Mouse (Mus musculus) intestine, postnatal 0 days (tissue): ENCODE measurements around the gene Wnt4. TPM values are rescaled to one million over a fixed set of nuclear protein-coding genes. Genes with fewer than 3 reads are reported as not detected.

Source experiments
- ATAC-seq: fragments of 200-750 bp; cut with Nextera tagmentation; 2 replicates; pipeline ENCODE4 v1.8.0; 2017; ENCODE audit warnings: mild to moderate bottlenecking, moderate TSS enrichment, moderate library complexity
- H3K27ac ChIP-seq: fragments of 300-500 bp; sonication (generic); 2 replicates; pipeline ENCODE4 v1.5.1; 2014; ENCODE audit warnings: mild to moderate bottlenecking, low read depth, low read length, moderate library complexity
- H3K27me3 ChIP-seq: fragments of 300-500 bp; sonication (generic); replicated peaks from 2 replicates; pipeline ENCODE4 v1.6.1; 2014; ENCODE audit warnings: low read length, mixed read lengths; ENCODE audit not compliant: control insufficient read depth, insufficient read depth
- H3K36me3 ChIP-seq: fragments of 300-500 bp; sonication (generic); 2 replicates; pipeline ENCODE4 v1.6.1; 2014; ENCODE audit warnings: mild to moderate bottlenecking, moderate library complexity; ENCODE audit not compliant: control insufficient read depth, insufficient read depth
- H3K4me1 ChIP-seq: fragments of 300-500 bp; sonication (generic); replicated peaks from 2 replicates; pipeline ENCODE4 v1.6.1; 2014; ENCODE audit warnings: antibody characterized with exemption, low read length, mixed read lengths; ENCODE audit not compliant: control insufficient read depth, insufficient read depth
- H3K4me2 ChIP-seq: fragments of 300-500 bp; sonication (generic); replicated peaks from 2 replicates; pipeline ENCODE4 v1.6.1; 2014; ENCODE audit warnings: low read depth, mild to moderate bottlenecking, moderate library complexity
- H3K4me3 ChIP-seq: fragments of 300-500 bp; sonication (generic); 2 replicates; pipeline ENCODE4 v1.5.1; 2014; ENCODE audit warnings: low read depth, low read length
- H3K9ac ChIP-seq: fragments of 300-500 bp; sonication (generic); 2 replicates; pipeline ENCODE4 v1.6.1; 2014; ENCODE audit warnings: mild to moderate bottlenecking, low read depth, low read length
- H3K9me3 ChIP-seq: fragments of 300-500 bp; sonication (generic); 2 replicates; pipeline ENCODE4 v1.6.1; 2016; ENCODE audit warnings: mixed run types; ENCODE audit not compliant: control insufficient read depth
- CTCF ChIP-seq: sonication (generic); IDR thresholded peaks from 2 replicates; pipeline ENCODE4 v1.5.1; 2016; ENCODE audit warnings: low read depth, mild to moderate bottlenecking, control low read depth, antibody characterized with exemption, moderate library complexity
- WGBS: fragments of 180-500 bp; shearing (Covaris S2); extraction: QIAGEN DNeasy Blood & Tissue Kit; methylation state at CpG from one replicate; pipeline ENCODE4 v1.1.7; 2014; 5-methylcytosine and 5-hydroxymethylcytosine counted together
- polyA plus RNA-seq: library from polyadenylated mRNA; unstranded; fragments of >200 nt; fragmentation: Nextera tagmentation; extraction: Ambion mirVana; gene quantifications from 2 replicates; pipeline ENCODE4 v1.2.1, GENCODE M21; 2015

Gene Wnt4
- polyA plus RNA-seq, 1 experiment from 2014 or later, result 2.1 TPM

- no peaks in the 10 kb centered on the region for H3K27me3 ChIP-seq
- 88% methylated on average over 6 of the region's 6 CpGs for WGBS
- no peak for TF ChIP-seq CTCF
Observed at GRCm38 (mm10) chr4:137289701-137290100, 12.4 kb downstream of the Wnt4 start.

GRCm38 (mm10) chr4:137290250-137290649, 13.0 kb downstream of the Wnt4 start:
- Histone ChIP-seq H3K27ac (no peak overlapping the region), H3K9ac (no peak overlapping the region), H3K4me2 (no peak overlapping the region), H3K36me3 (no peaks in the 10 kb centered on the region), H3K4me3 (no peak overlapping the region), H3K4me1 (no peaks in the 10 kb centered on the region), H3K9me3 (no peaks in the 10 kb centered on the region), H3K27me3 (no peaks in the 10 kb centered on the region)
- no peak for ATAC-seq
- TF ChIP-seq CTCF, result no peak
- 88% methylated on average over 3 of the region's 3 CpGs for WGBS

More at GRCm38 (mm10) chr4:137289701-137290100, 12.4 kb downstream of the Wnt4 start:
- no peaks in the 10 kb centered on the region for H3K4me1 ChIP-seq
- no peak overlapping the region for H3K4me2 ChIP-seq
- H3K36me3 ChIP-seq, result no peaks in the 10 kb centered on the region
- H3K4me3 ChIP-seq, result no peak overlapping the region
- ATAC-seq, result no peak
- no peak overlapping the region for H3K9ac ChIP-seq
- H3K9me3 ChIP-seq, result no peaks in the 10 kb centered on the region
- H3K27ac ChIP-seq, result no peak overlapping the region

GRCm38 (mm10) chr4:137292625-137293024, 15.3 kb downstream of the Wnt4 start:
- no peak for TF ChIP-seq CTCF
- H3K4me3 ChIP-seq, result no peak overlapping the region
- no peak overlapping the region for H3K9ac ChIP-seq
- H3K27me3 ChIP-seq, result no peaks in the 10 kb centered on the region
- no peaks in the 10 kb centered on the region for H3K36me3 ChIP-seq
- WGBS, result 85% methylated on average over 7 of the region's 7 CpGs
- no peaks in the 10 kb centered on the region for H3K4me1 ChIP-seq
- H3K27ac ChIP-seq, result no peak overlapping the region
- H3K4me2 ChIP-seq, result no peak overlapping the region
- ATAC-seq, result no peak
- H3K9me3 ChIP-seq, result no peaks in the 10 kb centered on the region

- no peak overlapping the region for H3K4me2 ChIP-seq
- no peak for ATAC-seq
- no peak overlapping the region for H3K27ac ChIP-seq
- H3K36me3 ChIP-seq, result no peaks in the 10 kb centered on the region
- H3K27me3 ChIP-seq, result no peaks in the 10 kb centered on the region
- no peak overlapping the region for H3K9ac ChIP-seq
- H3K4me3 ChIP-seq, result no peak overlapping the region
- TF ChIP-seq CTCF, result no peak
- no peaks in the 10 kb centered on the region for H3K9me3 ChIP-seq
- no peaks in the 10 kb centered on the region for H3K4me1 ChIP-seq
- WGBS, result 61% methylated on average over 7 of the region's 7 CpGs
Observed at GRCm38 (mm10) chr4:137294032-137294431, 16.7 kb downstream of the Wnt4 start.

GRCm38 (mm10) chr4:137294474-137294873, 17.2 kb downstream of the Wnt4 start:
- TF ChIP-seq CTCF, result no peak
- Histone ChIP-seq H3K9me3 (no peaks in the 10 kb centered on the region), H3K4me3 (no peak overlapping the region), H3K4me1 (no peaks in the 10 kb centered on the region), H3K9ac (no peak overlapping the region), H3K36me3 (no peaks in the 10 kb centered on the region), H3K27me3 (no peaks in the 10 kb centered on the region), H3K27ac (no peak overlapping the region), H3K4me2 (no peak overlapping the region)
- no peak for ATAC-seq
- WGBS, result 73% methylated on average over 5 of the region's 5 CpGs

GRCm38 (mm10) chr4:137294951-137295350, 17.7 kb downstream of the Wnt4 start:
- Histone ChIP-seq H3K4me2 (no peak overlapping the region), H3K36me3 (no peaks in the 10 kb centered on the region), H3K27ac (no peak overlapping the region), H3K4me3 (no peak overlapping the region), H3K4me1 (no peaks in the 10 kb centered on the region), H3K9ac (no peak overlapping the region), H3K9me3 (no peaks in the 10 kb centered on the region), H3K27me3 (no peaks in the 10 kb centered on the region)
- no peak for ATAC-seq
- WGBS, result 82% methylated on average over 8 of the region's 8 CpGs
- no peak for TF ChIP-seq CTCF

- Histone ChIP-seq H3K27ac (no peak overlapping the region), H3K36me3 (no peaks in the 10 kb centered on the region), H3K4me2 (no peak overlapping the region), H3K27me3 (no peaks in the 10 kb centered on the region), H3K4me1 (no peaks in the 10 kb centered on the region), H3K9me3 (no peaks in the 10 kb centered on the region), H3K4me3 (no peak overlapping the region), H3K9ac (no peak overlapping the region)
- ATAC-seq, result no peak
- TF ChIP-seq CTCF, result no peak
- WGBS, result 87% methylated on average over 4 of the region's 4 CpGs
Observed at GRCm38 (mm10) chr4:137297611-137298010, 20.3 kb downstream of the Wnt4 start.
